Mouse (Mus musculus) heart, adult 8-10 months (tissue): ENCODE data around the gene Rpusd4. TPM values are rescaled to one million over a fixed set of nuclear protein-coding genes. Genes with fewer than 3 reads are reported as not detected.
A peak's percentile ranks its signal among the peaks of the same experiment; 100 is the strongest.

Experiments used
- DNase-seq: peaks from one replicate; pipeline ENCODE4 v3.0.0; 2022; ENCODE audit warnings: low spot score
- total RNA-seq, 4 experiments: library from RNA; stranded (reverse); gene quantifications; 2 replicates each; pipeline ENCODE4 v1.2.4; 2022

Rpusd4 gene
- 10 to 100 TPM; 12.7 to 14.5 (median 13.7) TPM for total RNA-seq

GRCm38 (mm10) chr9:35267146-35267975 lies at the start of gene Rpusd4, which contains the start of gene Fam118b:
Rpusd4 (plus strand) TSS chr9:35267865.
Fam118b (minus strand) TSS chr9:35267805.
- DNase-seq = peak; percentile 86

- DNase-seq = peak; percentile 25
Observed at GRCm38 (mm10) chr9:35217963-35218362, 49.7 kb upstream of the Rpusd4 start.

- no peak for DNase-seq
Observed at GRCm38 (mm10) chr9:35223466-35223865, 44.2 kb upstream of the Rpusd4 start.

- no peak for DNase-seq
Observed at GRCm38 (mm10) chr9:35228671-35229070, 39.0 kb upstream of the Rpusd4 start.

GRCm38 (mm10) chr9:35235996-35236395 lies 31.7 kb upstream of the Rpusd4 start:
- no peak for DNase-seq

- no peak for DNase-seq
Observed at GRCm38 (mm10) chr9:35238371-35238770, 29.3 kb upstream of the Rpusd4 start.

- no peak for DNase-seq
Observed at GRCm38 (mm10) chr9:35238915-35239571, 28.6 kb upstream of the Rpusd4 start.

GRCm38 (mm10) chr9:35239734-35240133 lies 27.9 kb upstream of the Rpusd4 start:
- no peak for DNase-seq

GRCm38 (mm10) chr9:35247405-35247804 lies 20.3 kb upstream of the Rpusd4 start:
- no peak for DNase-seq

GRCm38 (mm10) chr9:35249476-35249875 lies 18.2 kb upstream of the Rpusd4 start:
- no peak for DNase-seq

GRCm38 (mm10) chr9:35257365-35257764 lies 10.3 kb upstream of the Rpusd4 start:
- no peak for DNase-seq

GRCm38 (mm10) chr9:35262418-35262817 lies 5.2 kb upstream of the Rpusd4 start:
- no peak for DNase-seq

- DNase-seq = no peak
Observed at GRCm38 (mm10) chr9:35263431-35263830, 4.2 kb upstream of the Rpusd4 start.

- DNase-seq = no peak
Observed at GRCm38 (mm10) chr9:35264509-35264908, 3.2 kb upstream of the Rpusd4 start.

GRCm38 (mm10) chr9:35267976-35268715 lies 481 bp downstream of the Rpusd4 start:
- no peak for DNase-seq

GRCm38 (mm10) chr9:35277855-35278365 lies 10.2 kb downstream of the Rpusd4 start:
- no peak for DNase-seq

- DNase-seq = no peak
Observed at GRCm38 (mm10) chr9:35278451-35278850, 10.8 kb downstream of the Rpusd4 start.

GRCm38 (mm10) chr9:35282006-35282850 lies 14.6 kb downstream of the Rpusd4 start:
- DNase-seq = peak; percentile 69

GRCm38 (mm10) chr9:35282851-35283200 lies 15.2 kb downstream of the Rpusd4 start:
- DNase-seq = no peak

GRCm38 (mm10) chr9:35283415-35284069 lies 15.9 kb downstream of the Rpusd4 start:
- DNase-seq = no peak

- DNase-seq = no peak
Observed at GRCm38 (mm10) chr9:35284351-35284750, 16.7 kb downstream of the Rpusd4 start.
